Mouse (Mus musculus): Measurements from ENCODE around the gene Wdfy4.

Gene Wdfy4

DNA sequence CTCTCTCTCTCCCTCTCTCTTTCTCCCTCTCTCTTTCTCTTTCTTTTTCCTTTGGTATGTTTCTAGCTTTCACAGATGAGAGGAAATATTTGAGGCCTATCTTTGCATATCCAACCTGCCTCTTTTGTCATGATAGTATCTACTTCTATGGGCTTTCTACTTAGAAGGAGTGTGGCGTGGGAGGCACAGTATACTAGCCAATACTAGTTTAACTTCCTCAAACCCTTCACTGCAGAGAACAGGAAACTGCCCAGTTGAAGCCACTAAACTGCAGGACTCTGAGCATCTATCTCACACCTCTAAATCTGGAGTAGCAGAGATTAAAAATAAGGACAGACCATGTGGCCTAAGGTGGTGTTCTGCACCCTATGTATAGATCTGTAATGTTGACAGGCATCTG is 5.3 kb upstream of the Wdfy4 start:
- DNase-seq (ENCODE audit: low read depth in 2 of 2, low spot score in 2 of 2) = no peak

- DNase-seq (ENCODE audit: low read depth in 2 of 2, low spot score in 2 of 2) = no peak
Measured at GRCm38 (mm10) chr14:33189849-33190423, 4.6 kb upstream of the Wdfy4 start.

DNA sequence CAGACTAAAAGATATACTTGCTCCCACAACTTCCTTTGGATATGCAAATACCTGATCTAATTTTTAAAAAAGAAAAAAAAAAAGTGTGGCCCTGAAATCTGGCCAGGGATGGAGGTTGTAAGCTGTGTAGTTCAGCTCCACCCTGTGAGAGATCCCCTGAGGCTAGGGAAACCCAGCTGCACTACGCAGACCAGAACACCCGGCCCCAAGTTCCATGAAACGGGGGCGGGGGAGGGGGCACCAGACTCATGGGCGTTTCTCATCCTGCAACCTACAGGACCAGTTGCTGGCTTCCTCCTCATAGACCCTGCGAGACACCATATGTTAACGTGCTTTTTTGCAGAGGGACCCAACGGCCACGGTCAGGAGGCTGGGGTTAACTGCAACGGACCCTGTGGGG is 3.9 kb upstream of the Wdfy4 start:
- no peak for DNase-seq (ENCODE audit: low read depth in 2 of 2, low spot score in 2 of 2)

GRCm38 (mm10) chr14:33187201-33187600 is 1.9 kb upstream of the Wdfy4 start:
- DNase-seq (ENCODE audit: low read depth in 2 of 2, low spot score in 2 of 2) = no peak

DNA sequence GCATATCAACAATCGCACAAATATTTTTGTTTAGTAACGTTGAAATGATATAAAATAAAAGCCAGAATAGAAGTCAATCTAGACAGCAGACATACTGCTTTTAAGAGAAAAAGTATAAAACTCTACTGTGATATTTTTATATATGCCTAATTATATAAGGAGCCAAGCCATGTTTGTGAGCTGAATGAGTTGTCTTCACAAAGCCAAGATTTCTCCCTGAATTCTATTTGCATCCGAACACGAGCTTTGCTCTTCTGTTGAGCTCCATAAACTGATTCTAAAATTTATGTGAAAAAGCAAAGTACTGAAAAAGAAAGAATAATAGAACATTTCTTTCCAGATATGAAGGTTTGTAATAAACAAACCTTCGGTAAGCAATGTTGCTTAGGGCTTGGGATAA is 5.2 kb downstream of the Wdfy4 start:
- no peak for DNase-seq (ENCODE audit: low read depth in 2 of 2, low spot score in 2 of 2)

- no peak for DNase-seq (ENCODE audit: low read depth in 2 of 2, low spot score in 2 of 2)
Measured at GRCm38 (mm10) chr14:33175059-33175821, 10.1 kb downstream of the Wdfy4 start.

DNA sequence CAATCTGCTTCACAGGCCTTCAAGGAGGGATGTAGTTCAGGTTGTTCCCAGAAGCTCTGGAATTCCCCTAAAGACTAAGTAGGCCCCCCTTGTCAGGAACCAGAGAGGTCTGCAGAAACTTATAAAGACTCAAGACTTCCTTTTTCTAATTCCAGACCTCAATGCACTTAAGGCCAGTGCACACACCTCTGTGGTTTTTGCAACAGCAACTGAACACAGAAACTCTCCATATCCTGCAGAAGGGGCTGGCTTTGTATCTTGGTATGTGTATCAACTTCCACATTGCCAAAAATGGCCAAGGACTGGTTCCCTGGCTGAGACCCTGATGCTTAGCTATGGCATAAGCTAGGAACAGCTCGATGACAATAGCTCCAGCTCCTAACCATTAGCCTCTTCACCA is 13.4 kb downstream of the Wdfy4 start:
- DNase-seq (ENCODE audit: low read depth in 2 of 2, low spot score in 2 of 2) = no peak

- no peak for DNase-seq (ENCODE audit: low read depth in 2 of 2, low spot score in 2 of 2)
Measured at GRCm38 (mm10) chr14:33168750-33169149, 16.6 kb downstream of the Wdfy4 start.

DNA sequence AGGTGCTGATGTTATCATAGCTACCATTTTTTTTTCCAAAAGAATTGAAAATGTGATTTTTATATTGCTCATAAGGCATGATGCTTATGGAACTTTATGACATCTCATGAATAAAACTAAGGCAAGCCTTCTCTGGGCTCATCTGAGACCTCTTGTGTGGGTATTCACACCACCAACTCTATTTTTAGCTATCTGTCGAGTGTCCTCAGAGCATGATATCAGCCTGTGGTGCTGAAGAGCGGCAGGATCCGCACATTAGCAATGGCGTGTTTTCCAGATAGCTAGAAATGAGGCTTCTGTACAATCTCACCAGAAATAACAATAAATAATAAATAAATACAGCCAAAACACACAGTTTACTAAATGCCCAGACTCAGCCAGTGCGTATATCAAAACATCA is 23.1 kb downstream of the Wdfy4 start:
- no peak for DNase-seq (ENCODE audit: low read depth in 2 of 2, low spot score in 2 of 2)

GRCm38 (mm10) chr14:33158268-33158667 is 27.0 kb downstream of the Wdfy4 start:
- no peak for DNase-seq (ENCODE audit: low read depth in 2 of 2, low spot score in 2 of 2)

DNA sequence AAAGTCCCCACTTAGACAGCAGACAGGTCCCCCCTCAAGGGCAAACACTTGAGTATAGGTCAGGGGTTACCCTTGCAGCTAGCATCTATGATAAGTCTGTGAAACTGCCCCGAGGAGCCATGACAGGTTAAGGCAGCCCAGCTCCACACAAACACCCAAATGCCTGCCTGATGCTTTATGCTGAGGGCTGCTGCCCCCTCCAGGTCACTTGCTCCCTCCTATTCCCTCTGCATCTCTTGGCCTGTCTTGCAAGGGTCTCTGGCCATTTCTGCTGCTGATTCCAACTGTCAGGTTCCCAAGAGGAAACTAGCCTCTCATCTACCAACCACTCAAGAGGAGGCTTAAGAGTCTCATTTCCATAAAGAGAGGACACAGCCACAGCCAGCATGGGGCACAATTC is 32.4 kb downstream of the Wdfy4 start:
- no peak for DNase-seq (ENCODE audit: low read depth in 2 of 2, low spot score in 2 of 2)

DNA sequence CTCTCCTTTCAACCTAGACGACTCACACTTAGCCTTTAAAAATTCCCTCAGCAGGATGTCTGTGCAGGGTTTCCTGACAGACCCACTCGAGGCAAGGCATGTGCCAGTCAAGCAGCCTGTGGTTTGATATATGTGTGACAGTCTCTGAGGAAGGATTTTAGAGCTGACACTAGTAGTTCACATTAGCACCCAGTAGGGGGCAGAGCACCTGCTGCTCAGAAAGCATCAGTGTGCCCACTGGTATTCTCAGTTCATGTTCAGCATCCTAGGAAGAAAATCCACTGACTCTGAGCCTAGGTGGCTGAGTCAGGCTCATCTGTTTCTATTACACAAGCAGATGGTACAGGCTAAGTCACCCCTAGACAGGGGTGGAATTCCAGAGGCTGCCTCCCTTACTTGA is 39.0 kb downstream of the Wdfy4 start:
- DNase-seq (ENCODE audit: low read depth in 2 of 2, low spot score in 2 of 2) = no peak

- DNase-seq (ENCODE audit: low read depth in 2 of 2, low spot score in 2 of 2) = no peak
Measured at GRCm38 (mm10) chr14:33136843-33137242, 48.5 kb downstream of the Wdfy4 start.

- no peak for DNase-seq (ENCODE audit: low read depth in 2 of 2, low spot score in 2 of 2)
Measured at GRCm38 (mm10) chr14:33135170-33135569, 50.1 kb downstream of the Wdfy4 start.

DNA sequence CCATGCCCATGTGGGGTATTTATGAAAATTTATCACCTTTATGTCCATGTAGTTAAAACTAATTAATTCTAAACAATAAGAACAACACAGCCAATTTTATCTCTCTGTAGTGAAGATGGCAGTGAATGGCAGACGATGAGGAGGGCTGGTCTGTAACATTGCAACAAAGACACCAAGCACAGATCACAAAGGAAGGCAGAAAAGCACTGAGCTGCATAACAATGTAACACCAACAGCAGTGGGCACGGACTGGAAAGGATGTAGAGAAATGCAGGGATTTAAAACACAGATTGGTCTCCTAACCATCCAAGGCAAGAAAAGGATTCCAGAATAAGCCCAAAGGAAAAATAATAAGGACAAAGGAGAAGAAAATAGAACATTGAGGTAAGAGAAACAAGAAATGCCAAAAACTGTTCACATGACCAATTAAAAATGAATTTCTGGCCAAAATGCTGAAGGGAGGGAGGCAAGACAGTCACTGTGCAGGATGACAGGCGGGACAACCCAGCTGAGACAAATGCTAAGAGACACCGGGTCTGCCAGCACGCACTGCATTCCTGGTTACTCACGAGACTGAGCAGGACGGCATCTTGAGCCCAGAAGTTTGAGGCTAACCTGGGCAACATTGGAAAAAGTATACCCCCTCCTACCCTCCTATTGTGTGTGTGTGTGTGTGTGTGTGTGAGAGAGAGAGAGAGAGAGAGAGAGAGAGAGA is 54.1 kb downstream of the Wdfy4 start:
- no peak for DNase-seq (ENCODE audit: low read depth in 2 of 2, low spot score in 2 of 2)

DNA sequence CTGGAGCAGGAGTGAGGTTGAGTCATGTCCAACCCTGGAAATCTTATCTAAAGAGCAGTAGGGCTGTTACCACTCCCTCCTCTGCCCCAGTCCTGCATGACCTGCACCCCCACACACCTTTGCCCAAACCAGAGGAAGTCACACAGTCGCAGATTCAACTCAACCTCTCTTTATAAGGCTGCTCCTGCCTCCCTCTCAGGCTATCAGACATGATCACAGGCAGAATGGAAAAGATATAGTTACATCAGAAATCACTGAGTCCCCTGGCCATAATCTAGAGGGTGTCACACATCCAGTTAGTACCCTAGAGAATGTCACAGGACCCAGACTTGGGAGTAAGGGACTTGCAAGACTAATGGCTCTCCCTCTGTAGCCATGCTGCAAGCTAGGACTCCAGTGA is 68.7 kb downstream of the Wdfy4 start:
- DNase-seq (ENCODE audit: low read depth in 2 of 2, low spot score in 2 of 2) = no peak

DNA sequence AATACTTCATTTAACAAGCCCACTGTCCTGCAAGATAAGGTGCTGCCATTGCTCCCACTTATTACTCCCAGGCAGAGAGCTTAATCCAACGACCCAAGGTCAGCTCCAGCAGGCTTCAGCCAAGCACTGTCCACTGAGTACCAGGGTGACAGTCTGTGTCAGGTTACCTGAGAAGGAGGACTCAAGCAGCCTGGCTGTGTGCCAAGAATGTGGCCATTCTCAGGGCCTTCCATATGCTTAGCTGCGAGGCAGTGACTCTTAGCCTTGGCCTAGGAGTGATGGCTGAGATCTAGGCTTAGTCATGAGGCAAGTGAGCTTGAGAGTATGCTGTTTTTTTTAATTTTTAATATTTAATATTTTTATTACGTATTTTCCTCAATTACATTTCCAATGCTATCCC is 80.5 kb downstream of the Wdfy4 start:
- DNase-seq (ENCODE audit: low read depth in 2 of 2, low spot score in 2 of 2) = no peak

GRCm38 (mm10) chr14:33101609-33102008 is 83.7 kb downstream of the Wdfy4 start:
- no peak for DNase-seq (ENCODE audit: low read depth in 2 of 2, low spot score in 2 of 2)

- no peak for DNase-seq (ENCODE audit: low read depth in 2 of 2, low spot score in 2 of 2)
Measured at GRCm38 (mm10) chr14:33099926-33100325, 85.4 kb downstream of the Wdfy4 start.

- peak; percentile 32 to 51 for DNase-seq (ENCODE audit: low read depth in 2 of 2, low spot score in 2 of 2)
Measured at GRCm38 (mm10) chr14:33099111-33099510, 86.2 kb downstream of the Wdfy4 start.

DNA sequence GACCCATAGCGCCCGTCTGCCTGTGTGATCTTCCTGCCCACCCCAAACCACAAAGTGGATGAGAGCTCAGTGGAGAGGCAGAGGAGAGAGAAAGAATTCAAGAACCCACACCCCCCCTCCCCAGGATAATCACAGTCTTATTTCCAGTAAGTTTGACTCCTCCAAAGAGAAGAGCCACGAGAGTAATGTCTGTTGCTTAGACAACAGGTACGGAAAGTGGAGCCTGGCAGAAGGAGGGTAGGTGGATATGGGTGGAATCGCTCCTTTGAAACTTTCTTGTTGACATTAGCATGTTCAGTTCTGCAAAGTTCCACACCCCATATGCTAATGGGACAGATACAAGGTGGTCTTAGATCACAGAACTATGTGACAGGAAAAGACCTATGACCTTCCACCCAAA is 88.8 kb downstream of the Wdfy4 start:
- no peak for DNase-seq (ENCODE audit: low read depth in 2 of 2, low spot score in 2 of 2)

- no peak for DNase-seq (ENCODE audit: low read depth in 2 of 2, low spot score in 2 of 2)
Measured at GRCm38 (mm10) chr14:33083326-33083725, 102.0 kb downstream of the Wdfy4 start.
